ENCODE assay signal across 25 mouse cellular contexts in the genomic region with DNA sequence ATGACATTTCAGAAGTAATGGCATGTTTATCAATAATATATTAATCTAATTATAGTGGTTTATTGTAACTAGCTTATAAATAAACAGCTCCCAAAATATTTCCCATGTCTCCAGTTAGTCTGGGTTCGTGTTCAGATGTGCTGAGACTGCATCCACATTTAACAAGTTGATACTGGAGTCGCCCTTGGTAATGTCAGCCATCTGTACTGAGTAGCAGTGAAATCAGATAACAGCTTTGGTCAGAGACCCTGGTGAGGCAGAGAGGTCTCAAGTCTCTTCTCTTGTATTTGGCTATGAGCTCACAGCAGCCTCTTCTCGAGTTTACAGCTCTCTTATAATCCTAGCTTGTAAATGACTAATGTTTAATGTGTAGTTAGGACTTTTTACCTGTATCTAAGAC. TPM values are rescaled to one million over a fixed set of nuclear protein-coding genes. Genes with fewer than 3 reads are reported as not detected.
DNase-seq lines count a peak whose midpoint lies in the region; ATAC-seq and TF ChIP-seq lines count a peak whose summit lies in the region.
"Had no signal": no experiment of that assay in that cellular context is flagged by ENCODE, and none has a peak within 500 bp of the region (broad histone marks: within the 10 kb centered on the region; RNA-seq: fewer than 3 reads in every experiment).

No protein-coding gene starts in this region.

- H3K4me2 ChIP-seq in heart, embryonic 12.5 days, result no peak overlapping the region
- H3K4me2 ChIP-seq in limb, embryonic 14.5 days (replicated peaks; ENCODE audit: low read depth, low read length, severe bottlenecking), result peak overlapping the region; percentile 19; the same call in 1 of the 2 replicates
- H3K4me2 ChIP-seq: forebrain, embryonic 15.5 days; heart, embryonic 13.5 days had no signal

- no peak for ATAC-seq in heart, embryonic 12.5 days (ENCODE audit: insufficient number of reproducible peaks, low FRiP score)
- no peak for ATAC-seq in limb, embryonic 14.5 days (ENCODE audit: low FRiP score, low read depth)
- ATAC-seq: forebrain, embryonic 15.5 days; intestine, embryonic 16.5 days had no signal

- H3K4me3 ChIP-seq in heart, embryonic 12.5 days, result no peak overlapping the region
- H3K4me3 ChIP-seq in heart, embryonic 10.5 days, result no peak overlapping the region
- no peak overlapping the region for H3K4me3 ChIP-seq in MEL (ENCODE audit: control insufficient read depth in 1 of 2, insufficient read depth in 1 of 2, low read depth in 2 of 2, low read length in 2 of 2)
- peak overlapping the region; percentile 14 for H3K4me3 ChIP-seq in limb, embryonic 14.5 days (replicated peaks; ENCODE audit: low read length)
- H3K4me3 ChIP-seq: forebrain, embryonic 10.5 days; forebrain, embryonic 15.5 days; heart, embryonic 13.5 days had no signal

- TF ChIP-seq EP300 in MEL (IDR thresholded peaks at IDR 0.05; ENCODE audit: low read depth in 1 of 2, low read length in 2 of 2), result no peak

- H3K27me3 ChIP-seq in heart, embryonic 12.5 days (replicated peaks), result no peaks in the 10 kb centered on the region
- no peaks in the 10 kb centered on the region for H3K27me3 ChIP-seq in heart, embryonic 10.5 days (ENCODE audit: insufficient read depth, poor library complexity, severe bottlenecking)
- no peaks in the 10 kb centered on the region for H3K27me3 ChIP-seq in MEL (ENCODE audit: control insufficient read depth in 1 of 2, insufficient read depth in 2 of 2, low read length in 2 of 2)
- no peaks in the 10 kb centered on the region for H3K27me3 ChIP-seq in limb, embryonic 14.5 days (ENCODE audit: control insufficient read depth, insufficient read depth, low read length)
- H3K27me3 ChIP-seq: forebrain, embryonic 15.5 days; heart, embryonic 13.5 days had no signal

- DNase-seq in gastrocnemius, adult 18-20 months (ENCODE audit: low spot score), result peak; percentile 75
- DNase-seq in gastrocnemius, postnatal 4 days (ENCODE audit: low spot score in 2 of 2), result no peak
- no peak for DNase-seq in heart, embryonic 10.5 days (ENCODE audit: low spot score)
- DNase-seq in MEL (ENCODE audit: low read depth, low spot score), result no peak
- no peak for DNase-seq in limb, embryonic 14.5 days (ENCODE audit: low spot score)
- no peak for DNase-seq in left cerebral cortex, postnatal 10 days (ENCODE audit: extremely low spot score in 1 of 2, low spot score in 2 of 2)
- DNase-seq: adrenal gland, postnatal 36 days; cerebellum, adult 18-20 months; cerebellum, postnatal 14 days; gastrocnemius, postnatal 14 days; heart, postnatal 14 days; kidney, adult 9 months; kidney, postnatal 14 days; layer of hippocampus, adult 9-11 months; liver; lung, adult 2 months; lung, postnatal 10 days; midbrain, embryonic 14.5 days; thymus, postnatal 4 days had no signal

- no peak for TF ChIP-seq POLR2A in MEL (IDR thresholded peaks at IDR 0.05; ENCODE audit: control insufficient read depth in 1 of 2, insufficient read depth in 1 of 2, low read depth in 1 of 2, low read length in 2 of 2, poor library complexity in 1 of 2)
- TF ChIP-seq POLR2A in limb, embryonic 14.5 days (IDR thresholded peaks at IDR 0.05; ENCODE audit: borderline replicate concordance, extremely low read depth, insufficient read depth, insufficient read length), result no peak

- peaks cover 74% of the 10 kb centered on the region for H3K36me3 ChIP-seq in heart, embryonic 12.5 days
- peaks cover 93% of the 10 kb centered on the region for H3K36me3 ChIP-seq in heart, embryonic 10.5 days
- peaks cover 45 to 58% of the 10 kb centered on the region in 2 experiments for H3K36me3 ChIP-seq in MEL (ENCODE audit: control insufficient read depth in 1 of 2, insufficient read depth in 2 of 2, low read length in 2 of 2)
- peaks cover 77% of the 10 kb centered on the region for H3K36me3 ChIP-seq in limb, embryonic 14.5 days (ENCODE audit: control insufficient read depth, insufficient read depth, low read length)

- no peak for TF ChIP-seq RAD21 in MEL (IDR thresholded peaks at IDR 0.05; ENCODE audit: low read depth, low read length)

- peak overlapping the region; percentile 16; the same call in 1 of the 2 replicates for H3K27ac ChIP-seq in heart, embryonic 12.5 days (ENCODE audit: poor library complexity, severe bottlenecking)
- H3K27ac ChIP-seq in heart, embryonic 10.5 days, result no peak overlapping the region
- H3K27ac ChIP-seq in MEL (ENCODE audit: control insufficient read depth, low read depth, low read length), result no peak overlapping the region
- no peak overlapping the region for H3K27ac ChIP-seq in limb, embryonic 14.5 days (replicated peaks; ENCODE audit: low read depth, low read length)
- H3K27ac ChIP-seq: forebrain, embryonic 10.5 days; forebrain, embryonic 15.5 days; heart, embryonic 13.5 days; liver, embryonic 14.5 days had no signal

- H3K9me3 ChIP-seq in heart, embryonic 12.5 days (replicated peaks), result no peaks in the 10 kb centered on the region
- no peaks in the 10 kb centered on the region for H3K9me3 ChIP-seq in heart, embryonic 10.5 days
- H3K9me3 ChIP-seq in MEL (replicated peaks; ENCODE audit: insufficient read depth, low read length), result no peaks in the 10 kb centered on the region
- H3K9me3 ChIP-seq in limb, embryonic 14.5 days (ENCODE audit: control insufficient read depth, low read length), result no peaks in the 10 kb centered on the region
- H3K9me3 ChIP-seq: forebrain, embryonic 10.5 days; forebrain, embryonic 15.5 days; heart, embryonic 13.5 days had no signal

- peaks cover 64% of the 10 kb centered on the region for H3K4me1 ChIP-seq in heart, embryonic 12.5 days (replicated peaks)
- peaks cover 56% of the 10 kb centered on the region for H3K4me1 ChIP-seq in heart, embryonic 10.5 days
- H3K4me1 ChIP-seq in MEL (ENCODE audit: control insufficient read depth in 1 of 2, insufficient read depth in 2 of 2, low read length in 2 of 2), result peaks cover 24 to 30% of the 10 kb centered on the region in 2 experiments
- peaks cover 40% of the 10 kb centered on the region for H3K4me1 ChIP-seq in limb, embryonic 14.5 days (ENCODE audit: control insufficient read depth, insufficient read depth, low read length)

- no peak overlapping the region for H3K9ac ChIP-seq in heart, embryonic 12.5 days
- H3K9ac ChIP-seq in MEL (ENCODE audit: control insufficient read depth, low read depth, low read length, poor library complexity, severe bottlenecking), result no peak overlapping the region
- peak overlapping the region; percentile 21; the same call in 1 of the 2 replicates for H3K9ac ChIP-seq in limb, embryonic 14.5 days (ENCODE audit: low read depth, low read length, severe bottlenecking)
- H3K9ac ChIP-seq: forebrain, embryonic 15.5 days; heart, embryonic 13.5 days; liver, embryonic 14.5 days had no signal

- 42% methylated on average over 3 of the region's 3 CpGs for WGBS in heart, embryonic 12.5 days
- WGBS in heart, embryonic 10.5 days, result 54% methylated on average over 3 of the region's 3 CpGs
- 42% methylated on average over 3 of the region's 3 CpGs for WGBS in limb, embryonic 14.5 days

- peaks cover 30% of the 10 kb centered on the region for H3K79me2 ChIP-seq in MEL (ENCODE audit: control insufficient read depth, insufficient read depth, low read length, poor library complexity)

- intact Hi-C loops in left cerebral cortex, postnatal 10 days (cut with DNase I), result no loop called here

- no peak for TF ChIP-seq CTCF in MEL (IDR thresholded peaks at IDR 0.05 in 2 of 3, conservative IDR thresholded peaks at IDR 0.05 in 1 of 3; ENCODE audit: control insufficient read depth in 1 of 3, insufficient read depth in 1 of 3, low read depth in 2 of 3, low read length in 3 of 3, poor library complexity in 1 of 3, severe bottlenecking in 1 of 3)

TF ChIP-seq in MEL, 35 proteins besides CTCF, POLR2A, EP300 and RAD21:
- TF ChIP-seq ZMIZ1 (IDR thresholded peaks at IDR 0.05; ENCODE audit: low read depth, low read length), result no peak
- no peak for TF ChIP-seq MYB (IDR thresholded peaks at IDR 0.05; ENCODE audit: low read depth, low read length)
- no peak for TF ChIP-seq MXI1 (IDR thresholded peaks at IDR 0.05; ENCODE audit: low read depth, low read length)
- TF ChIP-seq GATA1 (IDR thresholded peaks at IDR 0.05; ENCODE audit: low read depth, low read length), result peak; percentile 25; the same call in 1 of the 2 replicates
TF ChIP-seq in MEL: peak in this region for 1.

RNA-seq across cellular contexts. Expression of a gene that starts 34.4 kb away (rescaled TPM):
- total RNA-seq in gastrocnemius, adult 18-20 months (2021), result 100 to 1,000 TPM; 266 to 284 TPM
- 100 to 1,000 TPM; 884 to 908 TPM for total RNA-seq in gastrocnemius, postnatal 4 days (2021)
- 624 and 643 TPM in 2 replicates for polyA plus RNA-seq in heart, embryonic 12.5 days (2016; fragmentation: Nextera tagmentation; extraction: Ambion mirVana)
- 515 and 584 TPM in 2 replicates for polyA plus RNA-seq in heart, embryonic 10.5 days (2016; fragmentation: Nextera tagmentation; extraction: Ambion mirVana)
- 167 and 175 TPM in 2 replicates for total RNA-seq in MEL (2012; rRNA removed)
- 100 to 1,000 TPM; 216 to 583 TPM for polyA plus RNA-seq in MEL (2012; ENCODE audit: insufficient read depth in 1 of 2, insufficient read length in 2 of 2, low read depth in 1 of 2, low replicate concordance in 2 of 2, missing spikeins in 1 of 2)
- polyA plus RNA-seq in limb, embryonic 14.5 days (2012; rRNA removed), result 783 and 859 TPM in 2 replicates
- 684 and 772 TPM in 2 replicates for polyA plus RNA-seq in limb, embryonic 14.5 days (2014; fragmentation: Nextera tagmentation; extraction: Ambion mirVana)
- 100 to 1,000 TPM; 338 to 346 TPM for total RNA-seq in left cerebral cortex, postnatal 10 days (2021)
